In genomic region chr17:32116586-32117286, GRCm38 (mm10) we compare ENCODE assay signal across 12 mouse cellular contexts. TPM values are rescaled to one million over a fixed set of nuclear protein-coding genes. Genes with fewer than 3 reads are reported as not detected.
DNase-seq lines count a peak whose midpoint lies in the region; ATAC-seq and TF ChIP-seq lines count a peak whose summit lies in the region.
"Had no signal": no experiment of that assay in that cellular context is flagged by ENCODE, and none has a peak within 500 bp of the region (broad histone marks: within the 10 kb centered on the region; RNA-seq: fewer than 3 reads in every experiment).

No protein-coding gene starts in this region.

- H3K9ac ChIP-seq in heart, embryonic 11.5 days (ENCODE audit: low read depth, low read length): no peak overlapping the region
- H3K9ac ChIP-seq in heart, embryonic 12.5 days: no peak overlapping the region
- peak overlapping the region; percentile 66 for H3K9ac ChIP-seq in liver, embryonic 14.5 days (replicated peaks)

- no peak for TF ChIP-seq EP300 in liver, embryonic 14.5 days (IDR thresholded peaks at IDR 0.05; ENCODE audit: low read depth)

- no peaks in the 10 kb centered on the region for H3K36me3 ChIP-seq in heart, embryonic 11.5 days (ENCODE audit: control insufficient read depth, insufficient read depth, low read length)
- peaks cover 1% of the 10 kb centered on the region for H3K36me3 ChIP-seq in heart, embryonic 12.5 days
- H3K36me3 ChIP-seq in G1E (replicated peaks): peaks cover 59% of the 10 kb centered on the region
- H3K36me3 ChIP-seq in embryonic facial prominence, embryonic 10.5 days (replicated peaks): peaks cover 20% of the 10 kb centered on the region
- no peaks in the 10 kb centered on the region for H3K36me3 ChIP-seq in liver, embryonic 14.5 days (replicated peaks; ENCODE audit: control insufficient read depth, insufficient read depth, low read depth)

- peak overlapping the region; percentile 27 for H3K4me2 ChIP-seq in heart, embryonic 11.5 days
- H3K4me2 ChIP-seq in heart, embryonic 12.5 days: no peak overlapping the region
- H3K4me2 ChIP-seq in liver, embryonic 14.5 days (ENCODE audit: low read depth): peak overlapping the region; percentile 99; the same call in 1 of the 2 replicates

- H3K27ac ChIP-seq in heart, embryonic 11.5 days (ENCODE audit: low read depth, low read length): no peak overlapping the region
- H3K27ac ChIP-seq in heart, embryonic 12.5 days (ENCODE audit: poor library complexity, severe bottlenecking): no peak overlapping the region
- no peak overlapping the region; the same call in 1 of the 2 replicates for H3K27ac ChIP-seq in embryonic facial prominence, embryonic 10.5 days (replicated peaks)
- peak overlapping the region; percentile 80 for H3K27ac ChIP-seq in liver, embryonic 14.5 days
- H3K27ac ChIP-seq in left cerebral cortex, adult 2 months: no peak overlapping the region; the same call in 1 of the 2 replicates
- H3K27ac ChIP-seq: heart, embryonic 10.5 days; macrophage had no signal

- H3K4me3 ChIP-seq in heart, embryonic 11.5 days (ENCODE audit: low read depth, low read length): no peak overlapping the region
- no peak overlapping the region for H3K4me3 ChIP-seq in heart, embryonic 12.5 days
- peak overlapping the region; percentile 70; the same call in 1 of the 2 replicates for H3K4me3 ChIP-seq in G1E (ENCODE audit: low read depth, low read length)
- H3K4me3 ChIP-seq in embryonic facial prominence, embryonic 10.5 days: peak overlapping the region; percentile 5; the same call in 1 of the 2 replicates
- no peak overlapping the region for H3K4me3 ChIP-seq in liver, embryonic 14.5 days (ENCODE audit: insufficient read depth in 1 of 2, low read depth in 2 of 2, low read length in 2 of 2)
- H3K4me3 ChIP-seq in left cerebral cortex, adult 2 months: no peak overlapping the region
- H3K4me3 ChIP-seq: heart, embryonic 10.5 days had no signal

- H3K27me3 ChIP-seq in heart, embryonic 11.5 days (ENCODE audit: control insufficient read depth, insufficient read depth, low read length): peaks cover 6% of the 10 kb centered on the region; the same call in 1 of the 2 replicates
- H3K27me3 ChIP-seq in heart, embryonic 12.5 days (replicated peaks): peaks cover 21% of the 10 kb centered on the region
- H3K27me3 ChIP-seq in G1E (ENCODE audit: insufficient read depth, low read length): no peaks in the 10 kb centered on the region
- H3K27me3 ChIP-seq in embryonic facial prominence, embryonic 10.5 days (replicated peaks; ENCODE audit: low read depth, poor library complexity, severe bottlenecking): peaks cover 49% of the 10 kb centered on the region
- no peaks in the 10 kb centered on the region for H3K27me3 ChIP-seq in liver, embryonic 14.5 days (ENCODE audit: control insufficient read depth, insufficient read depth, low read length)

- peaks cover 17% of the 10 kb centered on the region for H3K4me1 ChIP-seq in heart, embryonic 11.5 days (ENCODE audit: control insufficient read depth, insufficient read depth, low read length)
- H3K4me1 ChIP-seq in heart, embryonic 12.5 days (replicated peaks): peaks cover 39% of the 10 kb centered on the region
- peaks cover 84% of the 10 kb centered on the region for H3K4me1 ChIP-seq in G1E (ENCODE audit: insufficient read depth, low read depth, low read length)
- peaks cover 45% of the 10 kb centered on the region for H3K4me1 ChIP-seq in embryonic facial prominence, embryonic 10.5 days
- H3K4me1 ChIP-seq in liver, embryonic 14.5 days (replicated peaks; ENCODE audit: control insufficient read depth in 2 of 2, insufficient read depth in 2 of 2, low read length in 1 of 2): peaks cover 41 to 61% of the 10 kb centered on the region in 2 experiments

- intact Hi-C loops in left cerebral cortex, adult 2 months (cut with DNase I): no loop called here

- no peak for TF ChIP-seq CTCF in G1E (IDR thresholded peaks at IDR 0.05; ENCODE audit: low read depth, low read length)
- TF ChIP-seq CTCF in liver, embryonic 14.5 days (IDR thresholded peaks at IDR 0.05; ENCODE audit: low read depth): peak; percentile 30; the same call in 1 of the 2 replicates
- TF ChIP-seq CTCF in left cerebral cortex, adult 2 months (IDR thresholded peaks at IDR 0.05): no peak; the same call in 1 of the 2 replicates

- ATAC-seq in heart, embryonic 11.5 days (replicated peaks; ENCODE audit: insufficient number of reproducible peaks, low FRiP score, low TSS enrichment): no peak
- ATAC-seq in heart, embryonic 12.5 days (ENCODE audit: insufficient number of reproducible peaks, low FRiP score): no peak
- ATAC-seq in G1E (ENCODE audit: extremely low read depth, insufficient number of reproducible peaks, low FRiP score, poor library complexity, severe bottlenecking): no peak
- ATAC-seq in liver, embryonic 14.5 days (ENCODE audit: insufficient read depth): no peak

- DNase-seq in G1E (ENCODE audit: low spot score): no peak
- DNase-seq in embryonic facial prominence, embryonic 10.5 days (ENCODE audit: low spot score): no peak
- DNase-seq in liver, embryonic 14.5 days (ENCODE audit: low read depth in 3 of 3, low spot score in 3 of 3): no peak
- DNase-seq in left cerebral cortex, adult 2 months (ENCODE audit: extremely low spot score in 1 of 2, low spot score in 2 of 2): no peak
- no peak for DNase-seq in thymus, postnatal 14 days
- DNase-seq: cerebellum, adult 9-11 months; lung, adult 2 months; right cerebral cortex, postnatal 25 days had no signal

- WGBS in heart, embryonic 11.5 days (ENCODE audit: insufficient replicate concordance): 75% methylated on average over 6 of the region's 6 CpGs
- 82% methylated on average over 6 of the region's 6 CpGs for WGBS in heart, embryonic 12.5 days
- WGBS in embryonic facial prominence, embryonic 10.5 days: 81% methylated on average over 6 of the region's 6 CpGs
- WGBS in liver, embryonic 14.5 days (ENCODE audit: insufficient replicate concordance): 73% methylated on average over 6 of the region's 6 CpGs

- H3K9me3 ChIP-seq in heart, embryonic 11.5 days (replicated peaks; ENCODE audit: control insufficient read depth, low read length): no peaks in the 10 kb centered on the region
- no peaks in the 10 kb centered on the region for H3K9me3 ChIP-seq in heart, embryonic 12.5 days (replicated peaks)
- H3K9me3 ChIP-seq in G1E (replicated peaks): no peaks in the 10 kb centered on the region
- no peaks in the 10 kb centered on the region for H3K9me3 ChIP-seq in embryonic facial prominence, embryonic 10.5 days
- H3K9me3 ChIP-seq in liver, embryonic 14.5 days (ENCODE audit: control insufficient read depth, low read length): no peaks in the 10 kb centered on the region
- H3K9me3 ChIP-seq: heart, embryonic 10.5 days had no signal

RNA-seq across cellular contexts. Expression of gene Notch3, which starts 49.9 kb away (rescaled TPM):
- 6.8 and 6.9 TPM in 2 replicates for polyA plus RNA-seq in heart, embryonic 11.5 days (2014; fragmentation: Nextera tagmentation; extraction: Ambion mirVana)
- polyA plus RNA-seq in heart, embryonic 12.5 days (2016; fragmentation: Nextera tagmentation; extraction: Ambion mirVana): 8.0 and 10.6 TPM in 2 replicates
- 3.3 and 4.4 TPM in 2 replicates for total RNA-seq in G1E (2014; fragmentation: Nextera tagmentation)
- total RNA-seq in G1E (2017): 0.16 and 0.17 TPM in 2 replicates
- 4.2 and 4.4 TPM in 2 replicates for polyA plus RNA-seq in G1E (2012)
- 23.7 and 24.5 TPM in 2 replicates for polyA plus RNA-seq in embryonic facial prominence, embryonic 10.5 days (2016; fragmentation: Nextera tagmentation; extraction: Ambion mirVana)
- 0.55 and 0.66 TPM in 2 replicates for polyA plus RNA-seq in liver, embryonic 14.5 days (2012; rRNA removed)
- 0.22 and 0.30 TPM in 2 replicates for polyA plus RNA-seq in liver, embryonic 14.5 days (2014; fragmentation: Nextera tagmentation; extraction: Ambion mirVana)
- total RNA-seq in left cerebral cortex, adult 2 months (2021): 1 to 10 TPM; 7.1 to 7.8 TPM
- polyA plus RNA-seq: macrophage had no signal

Comparison
In these comparisons a context has a peak if more than half of its experiments do, and no peak if none do; other contexts are left out.
1. H3K4me3 ChIP-seq: peak in G1E (single experiment) and embryonic facial prominence, embryonic 10.5 days (single experiment); none in heart, embryonic 11.5 days (single experiment), heart, embryonic 12.5 days (single experiment), liver, embryonic 14.5 days (0 of 2) and left cerebral cortex, adult 2 months (single experiment).